Mouse (Mus musculus) layer of hippocampus, adult 18-20 months (tissue): Measurements from ENCODE around the gene Oit3. TPM values are rescaled to one million over a fixed set of nuclear protein-coding genes. Genes with fewer than 3 reads are reported as not detected.

Source experiments
- total RNA-seq, 2 experiments: library from RNA; stranded (reverse); gene quantifications; 2 replicates each; pipeline ENCODE4 v1.2.3; 2021

Oit3 gene
- total RNA-seq, 2 experiments from 2014 or later = 0.32 TPM; not detected in 1

Other genes starting within 250 kb of the Oit3 start
- gene Sept10, start 219.9 kb downstream of the Oit3 start, total RNA-seq = 1 to 10 TPM; 7.3 to 8.5 TPM
- 1 to 10 TPM; 6.2 to 7.8 TPM for gene Sowahc, start 219.8 kb downstream of the Oit3 start, total RNA-seq
- 10 to 100 TPM; 58.3 to 63.9 TPM for gene P4ha1, start 118.5 kb downstream of the Oit3 start, total RNA-seq
- 10 to 100 TPM; 32.2 to 36.8 TPM for gene Gm10273, start 46.1 kb downstream of the Oit3 start, total RNA-seq
- gene Pla2g12b, start 38.1 kb downstream of the Oit3 start, total RNA-seq = not detected
- gene Gm10322, start 174.3 kb upstream of the Oit3 start, total RNA-seq = not detected
- gene Mcu, start 174.9 kb upstream of the Oit3 start, total RNA-seq = 10 to 100 TPM; 48.0 to 51.0 TPM